Comparison of ENCODE assay signal across 8 mouse cellular contexts in the genomic region with DNA sequence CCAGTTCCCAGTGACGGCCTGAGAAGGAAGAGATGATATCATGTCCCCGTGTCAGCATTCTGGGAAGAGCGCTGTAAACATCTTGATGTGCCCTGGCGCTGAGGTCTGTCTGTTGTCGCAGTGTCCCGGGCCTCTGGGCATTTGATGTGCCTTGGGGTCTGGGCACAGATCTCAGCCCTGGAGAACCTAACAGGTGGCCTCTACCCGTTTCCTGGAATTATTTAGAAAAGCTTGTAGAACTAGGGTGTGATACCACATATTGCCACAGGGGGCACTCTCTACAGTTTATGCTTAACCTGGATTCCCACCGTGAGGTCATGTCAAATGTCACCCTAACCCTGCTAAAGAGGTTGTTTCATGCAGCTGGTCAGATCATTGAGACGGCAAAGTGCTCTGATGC.
DNase-seq lines count a peak whose midpoint lies in the region.

No protein-coding gene starts in this region.

- peak; percentile 50 for DNase-seq in kidney, adult 9 months
- no peak for DNase-seq in kidney, adult 11 months
- DNase-seq in ES-CJ7 (ENCODE audit: low read depth, low spot score) = peak; percentile 64
- DNase-seq in c-Kit-positive CD71-positive TER-119-positive erythroid progenitor cells, embryonic 14.5 days (ENCODE audit: low spot score) = peak; percentile 32
- DNase-seq in lung, postnatal 14 days = peak; percentile 60
- peak; percentile 46 for DNase-seq in thymus, postnatal 25 days
- no peak for DNase-seq in layer of hippocampus, adult 11-12 months (ENCODE audit: low spot score)
- no peak for DNase-seq in right cerebral cortex, postnatal 10 days (ENCODE audit: low spot score in 2 of 2)

Comparison
In these comparisons a context has a peak if more than half of its experiments do, and no peak if none do; other contexts are left out.
1. DNase-seq: peak in kidney, adult 9 months (single experiment), ES-CJ7 (single experiment), c-Kit-positive CD71-positive TER-119-positive erythroid progenitor cells, embryonic 14.5 days (single experiment), lung, postnatal 14 days (single experiment) and thymus, postnatal 25 days (single experiment); none in kidney, adult 11 months (single experiment), layer of hippocampus, adult 11-12 months (single experiment) and right cerebral cortex, postnatal 10 days (0 of 2).